Mouse (Mus musculus): ENCODE data around the gene Zfyve1. TPM values are rescaled to one million over a fixed set of nuclear protein-coding genes. Genes with fewer than 3 reads are reported as not detected.

The Zfyve1 gene
- polyA plus RNA-seq, 1 experiment from 2014 or later: 24.8 TPM

DNA sequence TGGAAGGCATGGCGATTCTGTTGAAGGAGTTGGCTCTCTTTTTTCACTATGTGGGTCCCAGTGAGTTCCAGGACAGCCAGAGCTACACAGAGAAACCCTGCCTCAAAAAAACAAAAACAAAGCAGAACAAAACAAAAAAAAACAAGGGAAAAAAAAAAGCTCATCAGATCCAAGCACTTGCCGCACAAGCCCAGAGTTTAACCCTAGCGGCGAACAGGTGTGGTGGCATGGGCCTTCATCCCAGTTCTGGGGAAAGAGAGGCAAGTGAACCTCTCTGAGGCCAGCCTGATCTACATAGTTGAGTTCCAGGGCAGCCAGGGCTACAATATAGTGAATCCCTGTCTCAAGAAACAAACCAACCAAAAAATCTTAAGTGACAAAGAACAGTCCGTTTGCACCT is 19.6 kb downstream of the Zfyve1 start:
- Histone ChIP-seq H3K9me3 (no peaks in the 10 kb centered on the region), H3K27me3 (no peaks in the 10 kb centered on the region), H3K4me3 (no peak overlapping the region), H3K36me3 (peaks cover 34% of the 10 kb centered on the region), H3K9ac (no peak overlapping the region), H3K4me2 (no peak overlapping the region), H3K27ac (replicated peaks) (no peak overlapping the region), H3K4me1 (replicated peaks) (peaks cover 22% of the 10 kb centered on the region)
- 97% methylated on average over 5 of the region's 5 CpGs for WGBS
- ATAC-seq (ENCODE audit: low FRiP score, low read depth): no peak

DNA sequence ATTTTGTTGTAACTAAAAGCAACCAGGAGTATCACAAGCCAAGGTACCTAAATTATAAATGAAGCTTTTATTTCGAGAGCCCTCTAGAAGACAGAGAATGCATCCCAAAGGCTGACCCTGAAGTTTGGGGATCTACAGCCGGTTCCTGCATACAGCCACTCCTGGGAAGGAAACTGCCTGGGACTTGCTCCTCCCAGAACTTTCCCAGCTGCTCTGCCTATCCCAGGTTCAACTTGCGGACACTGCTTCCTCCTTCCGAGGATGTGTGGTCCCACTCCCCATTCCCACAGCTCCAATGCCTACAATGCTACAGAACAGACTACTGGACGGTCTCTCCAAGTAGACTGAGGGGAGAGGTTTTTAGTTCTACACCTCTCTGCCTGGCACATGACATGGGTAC is 24.3 kb downstream of the Zfyve1 start:
- H3K27me3 ChIP-seq: no peaks in the 10 kb centered on the region
- no peak for ATAC-seq (ENCODE audit: low FRiP score, low read depth)

DNA sequence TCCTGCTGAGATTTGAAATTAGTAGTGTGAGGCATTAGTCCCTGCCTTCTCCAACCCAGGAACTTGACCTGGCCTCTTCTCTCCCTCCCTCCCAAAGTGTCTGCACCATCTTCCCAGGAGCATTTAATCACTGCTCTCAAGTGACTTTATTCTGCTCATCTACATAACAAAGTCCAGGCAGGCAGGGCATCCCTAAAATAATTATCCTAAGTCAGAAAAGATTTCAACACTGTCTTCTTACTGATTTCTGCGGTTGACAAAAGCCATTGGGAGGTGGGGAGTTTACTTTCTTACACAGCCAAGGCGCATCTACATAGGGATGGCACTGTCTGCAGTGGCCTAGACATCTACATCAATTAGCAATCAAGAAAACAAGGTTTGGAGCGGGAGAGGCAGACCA is 27.2 kb downstream of the Zfyve1 start:
- no peaks in the 10 kb centered on the region for H3K4me1 ChIP-seq (replicated peaks)
- no peaks in the 10 kb centered on the region for H3K9me3 ChIP-seq
- peaks cover 59% of the 10 kb centered on the region for H3K36me3 ChIP-seq
- H3K27me3 ChIP-seq: no peaks in the 10 kb centered on the region
- ATAC-seq (ENCODE audit: low FRiP score, low read depth): no peak
- H3K4me3 ChIP-seq: no peak overlapping the region
- 74% methylated on average over 3 of the region's 3 CpGs for WGBS
- H3K4me2 ChIP-seq: no peak overlapping the region
- H3K27ac ChIP-seq (replicated peaks): no peak overlapping the region
- H3K9ac ChIP-seq: no peak overlapping the region

More for the DNA sequence above, 24.3 kb downstream of the Zfyve1 start:
- no peak overlapping the region for H3K9ac ChIP-seq
- peaks cover 47% of the 10 kb centered on the region for H3K36me3 ChIP-seq
- H3K4me3 ChIP-seq: no peak overlapping the region
- H3K27ac ChIP-seq (replicated peaks): no peak overlapping the region
- H3K9me3 ChIP-seq: no peaks in the 10 kb centered on the region
- no peak overlapping the region for H3K4me2 ChIP-seq
- H3K4me1 ChIP-seq (replicated peaks): no peaks in the 10 kb centered on the region
- WGBS: 85% methylated on average over 5 of the region's 5 CpGs

- Histone ChIP-seq H3K27me3 (no peaks in the 10 kb centered on the region), H3K9ac (no peak overlapping the region), H3K4me2 (no peak overlapping the region), H3K9me3 (no peaks in the 10 kb centered on the region), H3K4me3 (no peak overlapping the region), H3K27ac (replicated peaks) (no peak overlapping the region), H3K36me3 (peaks cover 64% of the 10 kb centered on the region), H3K4me1 (replicated peaks) (0 out of 2 replicates have a peak, but pooled peaks cover 4% of the 10 kb centered on the region)
- 87% methylated on average over 3 of the region's 3 CpGs for WGBS
- ATAC-seq (ENCODE audit: low FRiP score, low read depth): no peak
Observed at GRCm38 (mm10) chr12:83562589-83562988, 34.4 kb downstream of the Zfyve1 start.

- peaks cover 61% of the 10 kb centered on the region for H3K36me3 ChIP-seq
- H3K9me3 ChIP-seq: no peaks in the 10 kb centered on the region
- H3K27ac ChIP-seq (replicated peaks): no peak overlapping the region
- H3K4me2 ChIP-seq: no peak overlapping the region
- no peaks in the 10 kb centered on the region for H3K27me3 ChIP-seq
- H3K9ac ChIP-seq: no peak overlapping the region
- H3K4me1 ChIP-seq (replicated peaks): 0 out of 2 replicates have a peak, but pooled peaks cover 4% of the 10 kb centered on the region
- no peak overlapping the region for H3K4me3 ChIP-seq
- ATAC-seq (ENCODE audit: low FRiP score, low read depth): no peak
- 79% methylated on average over 6 of the region's 6 CpGs for WGBS
Observed at GRCm38 (mm10) chr12:83560189-83560588, 36.8 kb downstream of the Zfyve1 start.

DNA sequence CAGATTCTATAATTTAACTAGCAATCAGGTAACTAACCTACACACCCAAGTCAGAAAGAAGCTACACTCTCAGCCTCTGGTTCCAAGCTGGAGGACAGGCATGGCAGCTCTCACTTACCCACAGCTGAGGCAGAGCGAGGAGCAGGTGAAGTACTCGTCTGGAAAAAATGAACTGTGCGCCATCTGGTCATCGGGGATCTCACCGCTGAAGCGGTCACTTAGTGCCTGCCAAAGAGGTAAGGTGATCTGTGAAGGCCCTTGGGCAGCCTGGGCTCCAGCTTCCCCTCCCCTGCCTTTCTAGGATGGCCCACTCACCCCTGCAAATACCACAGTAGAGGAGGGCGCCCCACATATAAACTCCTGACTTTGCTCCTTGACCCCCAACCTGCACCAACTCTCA is 38.5 kb downstream of the Zfyve1 start:
- no peak overlapping the region for H3K4me2 ChIP-seq
- no peaks in the 10 kb centered on the region for H3K27me3 ChIP-seq
- no peak for ATAC-seq (ENCODE audit: low FRiP score, low read depth)
- H3K9me3 ChIP-seq: no peaks in the 10 kb centered on the region
- peaks cover 57% of the 10 kb centered on the region for H3K36me3 ChIP-seq
- H3K4me3 ChIP-seq: no peak overlapping the region
- WGBS: 87% methylated on average over 7 of the region's 7 CpGs
- no peak overlapping the region for H3K9ac ChIP-seq
- no peak overlapping the region for H3K27ac ChIP-seq (replicated peaks)
- H3K4me1 ChIP-seq (replicated peaks): 0 out of 2 replicates have a peak, but pooled peaks cover 4% of the 10 kb centered on the region

- Histone ChIP-seq H3K27ac (replicated peaks) (no peak overlapping the region), H3K36me3 (peaks cover 66% of the 10 kb centered on the region), H3K4me3 (no peak overlapping the region), H3K9ac (no peak overlapping the region), H3K4me1 (replicated peaks) (no peaks in the 10 kb centered on the region), H3K4me2 (no peak overlapping the region), H3K9me3 (no peaks in the 10 kb centered on the region), H3K27me3 (no peaks in the 10 kb centered on the region)
- 68% methylated on average over 9 of the region's 9 CpGs for WGBS
- no peak for ATAC-seq (ENCODE audit: low FRiP score, low read depth)
Observed at GRCm38 (mm10) chr12:83555605-83556004, 41.4 kb downstream of the Zfyve1 start.

- Histone ChIP-seq H3K4me2 (no peak overlapping the region), H3K27me3 (no peaks in the 10 kb centered on the region), H3K4me1 (replicated peaks) (no peaks in the 10 kb centered on the region), H3K9ac (no peak overlapping the region), H3K9me3 (no peaks in the 10 kb centered on the region), H3K36me3 (peaks cover 78% of the 10 kb centered on the region), H3K4me3 (no peak overlapping the region), H3K27ac (replicated peaks) (no peak overlapping the region)
- no peak for ATAC-seq (ENCODE audit: low FRiP score, low read depth)
- WGBS: 82% methylated on average over 4 of the region's 4 CpGs
Observed at GRCm38 (mm10) chr12:83553816-83554215, 43.2 kb downstream of the Zfyve1 start.

DNA sequence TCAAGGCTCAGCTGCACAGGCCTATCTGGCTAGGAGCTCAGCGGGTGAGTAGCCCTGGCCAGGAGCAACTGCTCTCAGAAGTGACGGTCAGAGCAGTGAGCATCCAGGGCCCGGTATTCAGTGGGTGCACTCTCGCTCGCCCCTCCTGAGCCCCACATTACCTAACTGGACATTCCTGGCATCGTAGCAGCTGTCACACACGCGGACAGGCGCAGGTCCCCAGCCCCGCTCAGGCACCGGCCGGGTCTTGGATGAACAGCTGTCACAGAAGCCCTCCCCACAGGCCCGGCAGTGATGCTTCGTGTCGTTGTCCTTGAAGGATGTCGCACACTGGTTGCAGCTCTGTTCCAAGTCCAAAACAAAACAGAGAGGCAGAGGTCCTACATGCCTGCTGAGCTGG is 45.7 kb downstream of the Zfyve1 start:
- ATAC-seq (ENCODE audit: low FRiP score, low read depth): no peak
- H3K27ac ChIP-seq (replicated peaks): no peak overlapping the region
- H3K36me3 ChIP-seq: peaks cover 76% of the 10 kb centered on the region
- no peaks in the 10 kb centered on the region for H3K9me3 ChIP-seq
- no peaks in the 10 kb centered on the region for H3K27me3 ChIP-seq
- H3K4me1 ChIP-seq (replicated peaks): no peaks in the 10 kb centered on the region
- no peak overlapping the region for H3K4me3 ChIP-seq
- H3K4me2 ChIP-seq: no peak overlapping the region
- 89% methylated on average over 16 of the region's 16 CpGs for WGBS
- H3K9ac ChIP-seq: no peak overlapping the region

DNA sequence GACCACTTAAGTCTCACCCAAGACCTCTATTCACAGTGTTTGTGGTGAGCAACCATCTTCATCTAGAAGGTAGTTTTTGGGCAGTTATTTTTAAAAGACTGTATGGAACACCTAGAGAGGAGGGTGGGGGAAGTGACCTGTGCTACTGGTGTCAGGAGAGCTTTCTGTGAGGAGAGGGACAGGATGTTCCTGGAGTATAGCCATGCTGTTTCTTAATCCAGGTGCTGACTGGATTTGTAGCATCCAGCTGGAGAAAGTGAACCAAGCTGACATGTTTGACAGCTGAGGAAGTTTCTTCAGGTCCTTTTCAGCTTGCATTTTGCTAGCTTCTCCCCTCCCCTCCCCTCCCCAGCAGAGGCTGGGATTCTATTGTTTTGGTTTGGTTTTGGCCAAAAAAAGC is 52.2 kb downstream of the Zfyve1 start:
- Histone ChIP-seq H3K36me3 (peaks cover 57% of the 10 kb centered on the region), H3K27ac (replicated peaks) (no peak overlapping the region; the same call in 1 of the 2 replicates), H3K4me1 (replicated peaks) (no peaks in the 10 kb centered on the region), H3K9me3 (no peaks in the 10 kb centered on the region), H3K9ac (no peak overlapping the region), H3K4me2 (no peak overlapping the region), H3K27me3 (no peaks in the 10 kb centered on the region), H3K4me3 (no peak overlapping the region)
- ATAC-seq (ENCODE audit: low FRiP score, low read depth): no peak

DNA sequence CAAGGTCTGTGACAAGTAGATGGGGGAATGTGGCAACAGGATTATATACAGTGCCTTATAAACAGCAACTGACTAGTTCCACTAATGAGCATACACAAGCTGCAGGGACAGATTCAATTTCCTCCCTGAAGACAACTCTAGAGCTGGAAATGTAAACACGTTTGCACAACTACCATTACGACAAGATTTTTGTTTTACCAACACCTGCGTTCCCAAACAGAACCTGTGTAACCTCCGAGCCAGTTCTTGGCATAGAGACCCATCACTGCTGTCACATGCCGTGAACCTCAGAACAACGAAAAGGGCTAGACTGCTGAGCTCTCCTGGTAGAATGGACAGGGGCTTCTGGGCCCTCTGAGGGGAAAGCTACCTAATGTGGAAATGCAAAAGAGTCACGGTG is 53.0 kb downstream of the Zfyve1 start:
- H3K36me3 ChIP-seq: peaks cover 59% of the 10 kb centered on the region
- ATAC-seq (ENCODE audit: low FRiP score, low read depth): no peak
- H3K4me1 ChIP-seq (replicated peaks): no peaks in the 10 kb centered on the region
- H3K4me3 ChIP-seq: no peak overlapping the region
- H3K4me2 ChIP-seq: no peak overlapping the region
- H3K27me3 ChIP-seq: no peaks in the 10 kb centered on the region
- H3K9ac ChIP-seq: no peak overlapping the region
- no peak overlapping the region for H3K27ac ChIP-seq (replicated peaks)
- no peaks in the 10 kb centered on the region for H3K9me3 ChIP-seq
- 82% methylated on average over 7 of the region's 7 CpGs for WGBS

DNA sequence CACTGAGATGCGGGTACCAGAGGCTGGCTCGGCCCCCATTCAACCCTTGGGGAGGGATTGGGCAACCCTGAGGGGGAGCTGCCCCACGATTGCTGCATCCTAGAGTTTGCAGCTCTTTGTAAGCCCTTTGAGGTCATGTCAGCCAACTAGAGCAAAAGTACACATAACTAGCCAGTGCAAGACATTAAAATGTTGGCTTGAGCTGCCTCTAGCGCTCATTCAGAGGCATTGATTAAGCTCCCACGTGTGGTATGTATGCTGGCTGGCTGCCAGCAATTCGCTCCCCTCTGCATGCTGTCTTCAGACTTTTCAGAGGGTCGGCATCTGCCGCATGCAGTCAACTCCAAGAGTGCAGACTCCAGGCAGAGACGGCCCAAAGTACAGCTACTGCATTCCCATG is 61.0 kb downstream of the Zfyve1 start:
- Histone ChIP-seq H3K4me1 (replicated peaks) (peaks cover 9% of the 10 kb centered on the region), H3K36me3 (peaks cover 60% of the 10 kb centered on the region), H3K9ac (no peak overlapping the region), H3K27me3 (no peaks in the 10 kb centered on the region), H3K4me3 (no peak overlapping the region), H3K9me3 (no peaks in the 10 kb centered on the region), H3K27ac (replicated peaks) (no peak overlapping the region), H3K4me2 (no peak overlapping the region)
- peak; percentile 77 for ATAC-seq (ENCODE audit: low FRiP score, low read depth)
- 34% methylated on average over 9 of the region's 9 CpGs for WGBS

DNA sequence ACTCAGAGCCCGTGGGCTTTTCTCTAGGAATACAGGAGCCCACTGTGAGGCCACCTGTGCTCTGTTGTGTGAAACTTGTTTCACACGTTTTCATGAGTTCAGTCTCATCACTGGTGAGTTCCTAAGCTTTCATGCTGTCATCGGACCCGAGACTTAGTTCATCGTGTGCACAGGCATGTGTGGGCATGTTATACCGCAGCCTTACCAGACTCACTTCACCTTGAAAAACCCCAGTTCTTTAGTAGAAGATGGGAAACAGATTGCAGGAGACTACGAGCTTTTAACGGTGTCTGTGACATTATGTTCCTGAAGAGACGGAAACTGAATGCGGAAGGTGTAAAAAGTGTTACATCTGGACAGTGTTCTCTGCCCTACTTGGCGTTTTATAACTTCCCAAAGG is 61.6 kb downstream of the Zfyve1 start:
- H3K27me3 ChIP-seq: no peaks in the 10 kb centered on the region
- 87% methylated on average over 11 of the region's 11 CpGs for WGBS
- no peaks in the 10 kb centered on the region for H3K9me3 ChIP-seq
- no peak overlapping the region for H3K27ac ChIP-seq (replicated peaks)
- H3K4me3 ChIP-seq: no peak overlapping the region
- peaks cover 56% of the 10 kb centered on the region for H3K36me3 ChIP-seq
- ATAC-seq (ENCODE audit: low FRiP score, low read depth): no peak
- H3K9ac ChIP-seq: no peak overlapping the region
- peaks cover 9% of the 10 kb centered on the region for H3K4me1 ChIP-seq (replicated peaks)
- no peak overlapping the region for H3K4me2 ChIP-seq

Data from hindbrain, embryonic 15.5 days (tissue).